Mouse (Mus musculus) liver, postnatal 0 days (tissue): ENCODE measurements around the gene Adrm1. TPM values are rescaled to one million over a fixed set of nuclear protein-coding genes. Genes with fewer than 3 reads are reported as not detected.

Experiments used
- ATAC-seq: fragments of 200-750 bp; cut with Nextera tagmentation; 2 replicates; pipeline ENCODE4 v1.8.0; 2017; ENCODE audit warnings: mild to moderate bottlenecking, moderate library complexity
- DNase-seq: peaks from one replicate; pipeline ENCODE4 v3.0.0-alpha.2; 2016
- H3K27ac ChIP-seq: fragments of 300-500 bp; sonication (generic); 2 replicates; pipeline ENCODE4 v1.5.1; 2014; ENCODE audit warnings: antibody characterized with exemption, moderate library complexity, mild to moderate bottlenecking, low read depth
- H3K27me3 ChIP-seq: fragments of 300-500 bp; sonication (generic); 2 replicates; pipeline ENCODE4 v1.6.1; 2014; ENCODE audit warnings: low read length, control low read depth, mixed read lengths; ENCODE audit not compliant: insufficient read depth
- H3K36me3 ChIP-seq: fragments of 300-500 bp; sonication (generic); replicated peaks from 2 replicates; pipeline ENCODE4 v1.6.1; 2014; ENCODE audit warnings: mild to moderate bottlenecking, control low read depth, low read length, moderate library complexity, mixed read lengths; ENCODE audit not compliant: insufficient read depth
- H3K4me1 ChIP-seq: fragments of 300-500 bp; sonication (generic); 2 replicates; pipeline ENCODE4 v1.6.1; 2014; ENCODE audit warnings: antibody characterized with exemption, mild to moderate bottlenecking, control low read depth; ENCODE audit not compliant: insufficient read depth
- H3K4me2 ChIP-seq: fragments of 300-500 bp; sonication (generic); 2 replicates; pipeline ENCODE4 v1.6.1; 2014; ENCODE audit warnings: low read depth, mild to moderate bottlenecking, low read length, moderate library complexity, mixed read lengths
- H3K4me3 ChIP-seq: fragments of 300-500 bp; sonication (generic); 2 replicates; pipeline ENCODE4 v1.5.1; 2014; ENCODE audit warnings: low read depth, low read length
- H3K9ac ChIP-seq: fragments of 300-500 bp; sonication (generic); replicated peaks from 2 replicates; pipeline ENCODE4 v1.6.1; 2014; ENCODE audit warnings: mild to moderate bottlenecking, moderate library complexity
- H3K9me3 ChIP-seq: fragments of 300-500 bp; sonication (generic); 2 replicates; pipeline ENCODE4 v1.6.1; 2016; ENCODE audit warnings: mild to moderate bottlenecking, control low read depth, low read length, mixed read lengths
- CTCF ChIP-seq: sonication (generic); IDR thresholded peaks from 2 replicates; pipeline ENCODE4 v1.5.1; 2016; ENCODE audit warnings: antibody characterized with exemption, low read depth
- EP300 ChIP-seq: IDR thresholded peaks from 2 replicates; pipeline ENCODE4 v1.6.1; 2016; ENCODE audit warnings: antibody characterized with exemption, low read depth, mild to moderate bottlenecking
- WGBS: fragments of 180-500 bp; shearing (Covaris S2); extraction: QIAGEN DNeasy Blood & Tissue Kit; methylation state at CpG from one replicate; pipeline ENCODE4 v1.1.7; 2014; ENCODE audit not compliant: insufficient replicate concordance; 5-methylcytosine and 5-hydroxymethylcytosine counted together
- polyA plus RNA-seq: library from polyadenylated mRNA; unstranded; fragments of >200 nt; fragmentation: Nextera tagmentation; extraction: Ambion mirVana; gene quantifications from 2 replicates; pipeline ENCODE4 v1.2.1, GENCODE M21; 2015

Adrm1 gene
- polyA plus RNA-seq, 1 experiment from 2014 or later = 98.0 TPM

DNA sequence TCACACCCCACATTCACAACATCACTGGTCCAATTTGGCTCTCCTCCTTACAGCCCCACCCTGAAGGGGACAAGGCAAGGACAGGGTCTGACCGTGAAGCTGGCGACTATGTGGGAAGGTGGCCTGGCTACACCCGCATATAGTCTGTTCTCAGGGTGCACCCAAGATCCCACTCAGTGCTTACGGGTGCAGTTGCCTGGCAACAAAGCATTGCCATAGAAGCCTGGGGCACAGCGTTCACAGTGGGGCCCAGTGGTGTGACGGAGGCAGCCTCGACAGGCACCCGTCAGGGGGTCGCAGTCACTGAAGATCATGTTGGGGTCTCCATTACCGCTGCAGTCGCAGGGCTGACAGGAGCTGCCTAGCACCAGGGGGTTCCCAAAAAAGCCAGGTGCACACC is 16.1 kb downstream of the Adrm1 start:
- no peak overlapping the region for H3K27ac ChIP-seq
- no peak overlapping the region for H3K4me2 ChIP-seq
- no peak overlapping the region for H3K4me3 ChIP-seq
- DNase-seq = no peak
- no peaks in the 10 kb centered on the region for H3K27me3 ChIP-seq
- no peak overlapping the region for H3K9ac ChIP-seq
- no peaks in the 10 kb centered on the region for H3K4me1 ChIP-seq
- no peaks in the 10 kb centered on the region for H3K36me3 ChIP-seq
- ATAC-seq = no peak
- TF ChIP-seq CTCF = no peak
- TF ChIP-seq EP300 = no peak
- WGBS = 86% methylated on average over 11 of the region's 11 CpGs
- no peaks in the 10 kb centered on the region for H3K9me3 ChIP-seq

DNA sequence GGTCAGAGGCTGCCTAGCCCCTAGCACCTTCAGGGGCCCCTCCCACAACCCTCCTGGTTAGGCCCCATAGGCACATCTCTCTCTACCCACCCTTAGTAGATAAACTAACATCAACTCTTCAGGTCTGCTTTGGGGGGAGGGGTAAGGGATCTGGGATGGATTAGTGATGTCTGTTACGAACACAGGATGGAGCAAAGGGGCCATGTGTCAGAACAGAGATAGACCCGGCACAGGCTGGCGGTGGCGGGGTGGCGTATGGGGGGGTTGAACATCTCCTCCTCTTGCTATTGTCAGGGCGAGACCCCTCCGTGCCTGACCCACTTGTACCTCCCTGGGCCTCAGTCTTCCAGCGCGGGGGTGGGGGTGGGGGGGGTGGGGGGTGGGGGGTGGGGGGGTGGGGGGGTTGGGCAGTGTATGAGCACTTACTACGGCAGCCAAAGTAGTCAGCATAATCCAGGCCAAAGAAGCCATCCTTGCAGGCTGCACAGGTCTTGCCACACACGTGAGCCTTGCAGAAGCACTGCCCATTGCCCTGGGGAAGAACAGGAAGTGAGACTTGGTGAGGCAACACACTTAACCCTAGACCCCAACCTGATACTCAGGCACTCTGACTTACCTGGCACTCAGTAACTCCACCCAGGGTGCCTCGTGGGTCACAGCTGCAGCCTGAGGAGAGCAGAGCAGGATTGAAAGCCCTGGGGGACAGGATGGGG is 25.5 kb downstream of the Adrm1 start:
- WGBS = 42% methylated on average over 9 of the region's 12 CpGs
- ATAC-seq (peak; percentile 38; the same call in 1 of the 2 replicates), DNase-seq (no peak)
- no peak overlapping the region for H3K4me3 ChIP-seq
- no peaks in the 10 kb centered on the region for H3K9me3 ChIP-seq
- no peaks in the 10 kb centered on the region for H3K4me1 ChIP-seq
- no peaks in the 10 kb centered on the region; the same call in 1 of the 2 replicates for H3K36me3 ChIP-seq
- no peak overlapping the region for H3K27ac ChIP-seq
- TF ChIP-seq EP300 (no peak), CTCF (no peak)
- no peaks in the 10 kb centered on the region for H3K27me3 ChIP-seq
- no peak overlapping the region for H3K9ac ChIP-seq
- H3K4me2 ChIP-seq = no peak overlapping the region

DNA sequence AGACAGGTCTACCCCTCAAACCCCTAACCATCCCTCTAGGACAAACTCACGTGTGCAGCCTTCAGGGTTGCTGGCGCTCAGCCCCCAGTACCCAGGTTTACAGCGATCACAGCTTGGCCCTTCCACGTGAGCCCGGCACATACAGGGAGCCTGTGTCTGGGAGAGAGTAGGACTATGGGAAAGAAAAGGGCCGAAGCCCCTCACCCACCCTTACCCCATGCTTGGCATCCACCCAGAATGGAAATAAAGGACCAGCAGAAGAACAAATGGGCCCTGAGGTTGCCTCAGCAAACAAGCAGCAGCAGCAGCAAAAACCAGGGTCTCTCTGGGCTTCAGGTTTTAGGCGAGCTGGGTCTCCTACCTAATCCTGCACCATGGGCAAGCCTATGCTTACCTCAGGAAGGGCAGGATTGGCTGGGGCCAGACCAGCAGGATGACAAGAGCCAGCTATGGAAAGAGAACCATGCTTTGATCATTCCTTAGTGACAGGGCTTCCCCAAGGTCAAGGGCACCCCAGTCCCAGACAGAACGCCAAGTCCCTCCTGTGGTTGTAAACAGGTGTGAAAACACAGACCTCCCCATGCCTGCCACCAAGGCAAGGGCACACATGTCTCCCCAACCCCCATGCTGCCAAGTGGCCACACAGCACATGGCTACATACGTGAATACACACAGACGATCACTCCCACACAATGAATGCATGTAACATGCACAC is 26.2 kb downstream of the Adrm1 start:
- TF ChIP-seq CTCF (no peak), EP300 (no peak)
- Histone ChIP-seq H3K27ac (no peak overlapping the region), H3K9me3 (no peaks in the 10 kb centered on the region), H3K27me3 (no peaks in the 10 kb centered on the region), H3K4me1 (no peaks in the 10 kb centered on the region), H3K36me3 (no peaks in the 10 kb centered on the region; the same call in 1 of the 2 replicates), H3K4me2 (no peak overlapping the region), H3K4me3 (no peak overlapping the region), H3K9ac (no peak overlapping the region)
- ATAC-seq (no peak), DNase-seq (no peak)
- 75% methylated on average over 10 of the region's 10 CpGs for WGBS

DNA sequence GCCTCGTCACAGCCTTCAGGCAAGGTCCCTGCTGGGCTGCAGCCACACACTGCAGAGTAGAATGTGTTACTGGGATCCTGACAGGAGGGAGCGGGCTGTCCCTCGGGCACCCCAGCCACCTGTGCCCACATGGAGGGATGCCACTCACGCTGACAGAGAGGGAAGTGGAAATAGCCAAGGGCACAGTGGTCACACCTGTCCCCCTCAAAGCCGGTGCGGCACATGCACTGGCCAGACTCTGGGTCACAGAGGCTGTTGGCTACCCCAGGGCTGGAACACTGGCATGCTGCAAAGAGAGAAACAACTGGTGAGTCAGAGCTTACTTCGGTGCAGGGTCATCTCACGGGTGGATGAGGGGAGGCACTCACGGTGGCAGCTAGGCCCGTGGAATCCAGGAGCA is 27.5 kb downstream of the Adrm1 start:
- H3K27me3 ChIP-seq = no peaks in the 10 kb centered on the region
- DNase-seq (no peak), ATAC-seq (no peak)
- H3K36me3 ChIP-seq = no peaks in the 10 kb centered on the region; the same call in 1 of the 2 replicates
- no peaks in the 10 kb centered on the region for H3K4me1 ChIP-seq
- no peak overlapping the region for H3K4me2 ChIP-seq
- no peak overlapping the region for H3K27ac ChIP-seq
- H3K9ac ChIP-seq = no peak overlapping the region
- TF ChIP-seq CTCF (no peak), EP300 (no peak)
- 84% methylated on average over 10 of the region's 10 CpGs for whole genome bisulfite sequencing
- H3K4me3 ChIP-seq = no peak overlapping the region
- H3K9me3 ChIP-seq = no peaks in the 10 kb centered on the region

DNA sequence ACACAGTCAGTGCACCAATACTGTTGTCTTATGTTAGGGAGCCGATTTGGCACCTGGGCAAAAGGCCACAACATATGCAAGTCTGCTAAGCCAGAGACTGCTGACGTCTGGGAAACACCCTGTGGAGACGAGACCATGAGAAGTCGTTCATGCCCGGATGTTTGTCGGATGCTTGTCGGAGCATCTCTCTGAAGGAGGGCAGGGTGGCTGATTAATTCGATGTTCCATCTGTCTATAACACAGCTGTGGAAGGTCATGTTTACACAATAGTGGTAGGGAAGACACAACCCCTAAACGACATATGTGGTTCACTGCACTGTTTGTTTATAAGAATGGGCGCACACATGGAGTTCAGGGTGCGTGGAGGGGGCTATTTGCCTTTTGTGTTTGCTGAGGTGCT is 29.4 kb downstream of the Adrm1 start:
- H3K27me3 ChIP-seq = no peaks in the 10 kb centered on the region
- H3K27ac ChIP-seq = no peak overlapping the region
- DNase-seq = no peak
- no peaks in the 10 kb centered on the region for H3K9me3 ChIP-seq
- H3K4me2 ChIP-seq = no peak overlapping the region
- no peaks in the 10 kb centered on the region for H3K4me1 ChIP-seq
- WGBS = 70% methylated on average over 11 of the region's 11 CpGs
- no peak overlapping the region for H3K4me3 ChIP-seq
- TF ChIP-seq EP300 = no peak
- no peak for TF ChIP-seq CTCF
- no peaks in the 10 kb centered on the region for H3K36me3 ChIP-seq
- no peak overlapping the region for H3K9ac ChIP-seq
- ATAC-seq = no peak

DNA sequence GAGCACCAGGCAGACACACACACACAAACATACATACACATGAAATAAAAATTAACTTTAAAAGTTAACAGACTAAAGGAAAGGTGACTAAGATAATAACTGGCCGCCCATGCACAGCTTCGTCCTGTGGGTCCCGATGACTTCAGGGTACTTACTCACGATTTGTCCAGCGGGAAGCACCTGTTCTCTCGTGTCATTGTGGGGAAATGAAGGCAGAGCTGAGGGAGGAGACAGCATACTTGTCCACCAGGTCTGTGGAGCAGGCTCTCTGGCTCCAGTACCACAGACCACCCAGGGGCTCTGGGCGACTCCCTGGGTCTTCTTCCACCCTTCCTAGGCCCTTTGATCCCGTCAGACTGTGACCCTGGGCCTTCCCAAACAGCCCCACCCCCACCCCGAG is 30.0 kb downstream of the Adrm1 start:
- H3K4me1 ChIP-seq = no peaks in the 10 kb centered on the region
- DNase-seq = no peak
- no peaks in the 10 kb centered on the region for H3K9me3 ChIP-seq
- H3K4me3 ChIP-seq = no peak overlapping the region
- TF ChIP-seq CTCF (no peak), EP300 (no peak)
- no peak overlapping the region for H3K9ac ChIP-seq
- H3K27ac ChIP-seq = no peak overlapping the region
- H3K4me2 ChIP-seq = no peak overlapping the region
- no peaks in the 10 kb centered on the region for H3K36me3 ChIP-seq
- H3K27me3 ChIP-seq = no peaks in the 10 kb centered on the region
- ATAC-seq = no peak
- 70% methylated on average over 9 of the region's 9 CpGs for WGBS
